Mouse (Mus musculus) embryo, embryonic 11.5 days (tissue): Measurements from ENCODE around the gene Olfr247.
"Not testable (repeated sequence)": the region's sequence is repeated elsewhere in the genome, so short reads cannot be mapped to it uniquely, and the experiment has no call there.

Experiments used
- DNase-seq: peaks from one replicate; pipeline ENCODE4 v3.0.0-alpha.2; 2012; ENCODE audit warnings: low read depth, low spot score

Olfr247 gene

DNA sequence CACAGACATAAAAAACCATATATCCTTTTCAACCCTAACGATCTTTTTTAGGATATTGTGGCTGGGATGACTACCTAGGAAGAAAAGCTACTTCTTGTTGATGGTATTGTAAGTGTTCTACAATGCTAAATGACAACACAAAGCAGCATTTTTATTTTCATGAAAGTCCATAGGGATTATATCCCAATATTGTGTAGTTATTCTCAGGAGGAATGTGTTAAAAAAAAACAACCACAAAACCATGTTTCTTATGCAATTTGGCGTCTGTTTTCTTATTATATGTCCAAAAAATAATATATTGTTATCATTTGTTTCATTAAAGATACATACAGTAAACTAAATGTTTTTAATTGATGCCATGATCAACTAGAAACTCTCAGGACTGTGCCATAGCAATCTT lies at the start of gene Olfr247:
TSS of gene Olfr247 (minus strand) at position 101 of the 400 bp plus-strand sequence.
- not testable (repeated sequence) for DNase-seq

DNA sequence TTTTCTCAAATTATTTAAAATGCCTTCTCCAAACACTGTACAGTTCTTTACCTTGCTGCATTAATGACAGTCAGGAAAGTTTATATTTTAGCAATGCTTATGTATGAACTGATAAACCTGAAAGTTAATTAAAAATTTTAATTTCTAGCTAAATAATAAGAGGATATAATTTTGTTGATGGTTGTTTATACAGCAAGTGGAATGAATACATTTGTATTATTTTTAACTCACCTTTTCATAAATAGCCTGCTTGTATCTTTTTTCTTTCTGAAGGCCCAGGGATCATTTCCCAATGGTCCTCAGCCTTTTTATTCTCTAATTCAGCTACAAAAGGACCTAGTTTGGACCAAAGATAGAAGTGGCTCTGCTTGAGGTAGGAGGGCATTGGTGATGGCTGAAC lies 36.4 kb upstream of the Olfr247 start, which contains the start of gene Olfr820:
TSS of gene Olfr820 (plus strand) at position 301 of the 400 bp plus-strand sequence.
- no peak for DNase-seq

DNA sequence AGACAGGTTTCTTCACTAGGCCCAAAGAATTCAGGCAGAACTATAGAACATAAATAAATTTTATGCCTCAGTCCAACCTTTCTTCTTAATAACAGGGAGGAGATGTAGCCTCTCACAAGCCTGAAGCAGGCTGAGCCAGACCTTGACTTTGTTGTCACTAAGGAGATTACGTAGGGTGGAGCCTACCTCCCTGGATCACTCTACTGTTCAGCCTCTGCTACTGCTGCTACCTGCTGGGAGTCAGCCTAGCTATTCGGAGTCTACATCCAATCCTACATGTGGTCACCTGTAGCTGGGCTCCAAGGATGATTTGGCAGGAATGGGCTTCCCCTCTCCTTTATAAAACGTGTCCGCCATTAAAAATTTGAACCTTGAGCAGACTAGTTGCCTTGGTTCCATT lies 29.4 kb upstream of the Olfr247 start:
- DNase-seq, result not testable (repeated sequence)

DNA sequence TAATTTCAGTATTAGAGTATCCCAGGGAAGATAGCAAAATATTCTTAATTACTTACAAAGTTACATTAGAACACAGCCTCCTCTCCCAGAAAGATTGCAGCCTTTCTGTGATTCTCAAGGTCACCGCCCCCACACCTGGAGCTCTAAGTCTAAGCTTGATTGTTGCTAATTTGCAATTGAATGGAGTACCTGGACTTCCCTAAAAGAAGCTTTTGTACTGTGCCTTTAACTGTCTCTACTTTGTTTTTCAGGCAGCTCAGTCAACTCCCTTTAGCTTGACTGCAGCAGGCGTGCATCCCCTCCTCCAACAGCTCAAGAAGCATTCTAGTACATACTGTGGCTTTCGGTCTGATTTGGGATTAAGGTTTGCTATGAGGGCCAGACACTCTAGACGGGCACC lies 28.2 kb upstream of the Olfr247 start:
- DNase-seq, result not testable (repeated sequence)

DNA sequence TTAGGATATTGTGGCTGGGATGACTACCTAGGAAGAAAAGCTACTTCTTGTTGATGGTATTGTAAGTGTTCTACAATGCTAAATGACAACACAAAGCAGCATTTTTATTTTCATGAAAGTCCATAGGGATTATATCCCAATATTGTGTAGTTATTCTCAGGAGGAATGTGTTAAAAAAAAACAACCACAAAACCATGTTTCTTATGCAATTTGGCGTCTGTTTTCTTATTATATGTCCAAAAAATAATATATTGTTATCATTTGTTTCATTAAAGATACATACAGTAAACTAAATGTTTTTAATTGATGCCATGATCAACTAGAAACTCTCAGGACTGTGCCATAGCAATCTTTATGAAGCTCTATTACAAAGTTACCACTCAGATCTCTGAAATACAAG lies 9.0 kb upstream of the Olfr247 start, which contains the start of gene Gm10310:
TSS of gene Gm10310 (minus strand) at position 101 of the 400 bp plus-strand sequence.
- not testable (repeated sequence) for DNase-seq

DNA sequence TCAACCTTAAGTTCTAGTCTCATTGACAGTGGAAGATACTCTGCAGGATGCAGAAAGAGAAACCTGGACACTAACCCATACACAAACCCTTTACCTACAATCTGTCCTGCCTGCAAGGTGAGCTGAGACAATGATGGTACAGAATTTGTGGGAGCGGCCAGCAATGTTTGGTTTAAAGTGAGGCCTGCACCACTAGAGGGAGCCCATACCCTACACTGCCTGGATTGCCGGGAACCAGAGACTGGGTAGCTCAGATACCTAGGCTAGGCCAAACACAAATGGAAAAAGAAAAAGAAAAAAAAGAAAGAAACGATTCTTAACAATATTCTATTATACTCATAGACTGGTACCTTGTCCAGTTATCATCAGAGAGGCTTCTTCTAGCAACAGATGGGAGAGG lies 5.9 kb upstream of the Olfr247 start:
- DNase-seq, result not testable (repeated sequence)

DNA sequence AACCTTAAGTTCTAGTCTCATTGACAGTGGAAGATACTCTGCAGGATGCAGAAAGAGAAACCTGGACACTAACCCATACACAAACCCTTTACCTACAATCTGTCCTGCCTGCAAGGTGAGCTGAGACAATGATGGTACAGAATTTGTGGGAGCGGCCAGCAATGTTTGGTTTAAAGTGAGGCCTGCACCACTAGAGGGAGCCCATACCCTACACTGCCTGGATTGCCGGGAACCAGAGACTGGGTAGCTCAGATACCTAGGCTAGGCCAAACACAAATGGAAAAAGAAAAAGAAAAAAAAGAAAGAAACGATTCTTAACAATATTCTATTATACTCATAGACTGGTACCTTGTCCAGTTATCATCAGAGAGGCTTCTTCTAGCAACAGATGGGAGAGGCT lies 2.9 kb downstream of the Olfr247 start:
- not testable (repeated sequence) for DNase-seq

DNA sequence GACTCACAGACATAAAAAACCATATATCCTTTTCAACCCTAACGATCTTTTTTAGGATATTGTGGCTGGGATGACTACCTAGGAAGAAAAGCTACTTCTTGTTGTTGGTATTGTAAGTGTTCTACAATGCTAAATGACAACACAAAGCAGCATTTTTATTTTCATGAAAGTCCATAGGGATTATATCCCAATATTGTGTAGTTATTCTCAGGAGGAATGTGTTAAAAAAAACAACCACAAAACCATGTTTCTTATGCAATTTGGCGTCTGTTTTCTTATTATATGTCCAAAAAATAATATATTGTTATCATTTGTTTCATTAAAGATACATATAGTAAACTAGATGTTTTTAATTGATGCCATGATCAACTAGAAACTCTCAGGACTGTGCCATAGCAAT lies 8.8 kb downstream of the Olfr247 start, which contains the start of gene Olfr819:
TSS of gene Olfr819 (minus strand) at position 101 of the 400 bp plus-strand sequence.
- DNase-seq, result not testable (repeated sequence)

DNA sequence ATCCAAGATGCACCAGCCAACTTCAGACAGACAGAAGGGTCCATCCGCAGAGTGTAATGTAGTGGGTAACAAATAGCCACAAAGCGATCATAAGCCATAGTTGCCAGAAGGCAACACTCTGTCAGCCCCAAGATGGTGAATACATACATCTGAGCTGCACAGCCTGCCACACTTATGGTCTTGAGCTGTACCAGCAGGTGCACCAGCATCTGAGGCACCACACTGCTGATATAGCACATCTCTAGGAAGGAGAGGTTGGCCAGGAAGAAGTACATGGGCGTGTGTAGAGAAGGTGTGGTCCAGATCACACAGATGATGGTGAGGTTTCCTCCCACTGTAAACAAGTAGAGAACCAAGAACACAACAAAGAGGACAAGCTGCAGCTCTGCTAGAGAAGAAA lies 9.7 kb downstream of the Olfr247 start:
- DNase-seq, result not testable (repeated sequence)

DNA sequence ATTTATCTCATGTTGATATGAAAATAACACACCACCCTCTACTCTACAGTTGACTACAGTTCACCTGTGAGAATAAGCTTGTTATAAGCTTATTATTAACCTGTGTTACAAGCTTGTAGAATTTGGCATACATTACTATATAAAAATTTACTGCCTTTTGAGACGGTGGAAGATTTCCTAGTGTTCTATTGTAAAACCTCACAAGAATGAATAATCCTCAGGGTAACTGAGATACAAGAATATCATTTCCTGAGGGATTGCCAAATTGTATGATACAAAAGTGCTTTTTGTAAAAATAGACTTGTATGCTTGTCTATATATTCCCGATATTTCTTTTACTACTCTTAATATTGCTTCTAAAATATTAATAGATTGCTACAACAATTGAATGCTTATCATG lies 26.9 kb downstream of the Olfr247 start, which contains the start of gene Olfr818:
TSS of gene Olfr818 (minus strand) at position 101 of the 400 bp plus-strand sequence.
- no peak for DNase-seq
